Mouse (Mus musculus) lung, postnatal 14 days (tissue): ENCODE results near the gene Tmem117.

Source experiments
- DNase-seq: peaks from one replicate; pipeline ENCODE4 v3.0.0; 2021

Gene Tmem117

GRCm38 (mm10) chr15:95047486-95047885 is 418.5 kb downstream of the Tmem117 start:
- no peak for DNase-seq

- DNase-seq = no peak
Observed at GRCm38 (mm10) chr15:95049171-95049729, 420.2 kb downstream of the Tmem117 start.

GRCm38 (mm10) chr15:95055081-95055650 is 426.1 kb downstream of the Tmem117 start:
- DNase-seq = no peak

GRCm38 (mm10) chr15:95068023-95068422 is 439.0 kb downstream of the Tmem117 start:
- no peak for DNase-seq

- no peak for DNase-seq
Observed at GRCm38 (mm10) chr15:95068799-95069198, 439.8 kb downstream of the Tmem117 start.

GRCm38 (mm10) chr15:95070881-95071280 is 441.8 kb downstream of the Tmem117 start:
- DNase-seq = no peak

GRCm38 (mm10) chr15:95075356-95075755 is 446.3 kb downstream of the Tmem117 start:
- DNase-seq = no peak

- no peak for DNase-seq
Observed at GRCm38 (mm10) chr15:95081654-95082053, 452.6 kb downstream of the Tmem117 start.

- DNase-seq = no peak
Observed at GRCm38 (mm10) chr15:95085962-95086361, 456.9 kb downstream of the Tmem117 start.

- DNase-seq = no peak
Observed at GRCm38 (mm10) chr15:95100133-95100532, 471.1 kb downstream of the Tmem117 start.

- DNase-seq = no peak
Observed at GRCm38 (mm10) chr15:95101522-95101921, 472.5 kb downstream of the Tmem117 start.

GRCm38 (mm10) chr15:95107246-95107809 is 478.3 kb downstream of the Tmem117 start:
- DNase-seq = no peak

- DNase-seq = no peak
Observed at GRCm38 (mm10) chr15:95108626-95109025, 479.6 kb downstream of the Tmem117 start.

- no peak for DNase-seq
Observed at GRCm38 (mm10) chr15:95131401-95131800, 502.4 kb downstream of the Tmem117 start.

- DNase-seq = no peak
Observed at GRCm38 (mm10) chr15:95135926-95136609, 507.0 kb downstream of the Tmem117 start.

- DNase-seq = no peak
Observed at GRCm38 (mm10) chr15:95137018-95137810, 508.2 kb downstream of the Tmem117 start.

GRCm38 (mm10) chr15:95138709-95139409 is 509.8 kb downstream of the Tmem117 start:
- no peak for DNase-seq

- no peak for DNase-seq
Observed at GRCm38 (mm10) chr15:95144131-95144530, 515.1 kb downstream of the Tmem117 start.

- no peak for DNase-seq
Observed at GRCm38 (mm10) chr15:95145118-95145517, 516.1 kb downstream of the Tmem117 start.
